Mouse (Mus musculus): Measurements from ENCODE around the gene Pik3r1.

GRCm38 (mm10) chr13:101697966-101698365, 70.1 kb downstream of the Pik3r1 start:
- TF ChIP-seq USF1 (IDR thresholded peaks at IDR 0.05; ENCODE audit: low read depth) (no peak), POLR2A (IDR thresholded peaks at IDR 0.05; ENCODE audit: insufficient read length, low read depth) (no peak), MYOD1 (IDR thresholded peaks at IDR 0.05; ENCODE audit: control insufficient read depth in 1 of 3, insufficient read length in 2 of 3, low read depth in 2 of 3) (no peak), POLR2AphosphoS2 (IDR thresholded peaks at IDR 0.05; ENCODE audit: insufficient read length, low read depth) (no peak), MAX (IDR thresholded peaks at IDR 0.05; ENCODE audit: low read depth) (no peak), E2F4 (IDR thresholded peaks at IDR 0.05; ENCODE audit: insufficient read depth) (no peak), TCF3 (IDR thresholded peaks at IDR 0.05; ENCODE audit: insufficient read length, low read depth) (no peak), MYOG (IDR thresholded peaks at IDR 0.05; ENCODE audit: control insufficient read depth in 1 of 3, insufficient read depth in 1 of 3, insufficient read length in 2 of 3, low read depth in 2 of 3) (no peak), CEBPB (IDR thresholded peaks at IDR 0.05; ENCODE audit: insufficient read depth, poor library complexity, severe bottlenecking) (no peak), TCF12 (IDR thresholded peaks at IDR 0.05; ENCODE audit: insufficient read depth, poor library complexity, severe bottlenecking) (no peak), REST (IDR thresholded peaks at IDR 0.05; ENCODE audit: insufficient read depth, insufficient read length) (no peak)
